Mouse (Mus musculus) heart, embryonic 14.5 days (tissue): ENCODE measurements around the gene Maea. TPM values are rescaled to one million over a fixed set of nuclear protein-coding genes. Genes with fewer than 3 reads are reported as not detected.

Experiments
- ATAC-seq: fragments of 200-750 bp; cut with Nextera tagmentation; 2 replicates; pipeline ENCODE4 v1.8.0; 2017; ENCODE audit warnings: low read depth, moderate TSS enrichment; ENCODE audit not compliant: insufficient number of reproducible peaks, insufficient read depth, low FRiP score
- H3K27ac ChIP-seq, 2 experiments: fragments of 200-500 bp in 1 of 2; fragments of 300-500 bp in 1 of 2; sonication (generic) in 1 of 2; replicated peaks in 1 of 2; 2 replicates each; pipeline ENCODE4 v1.5.1; 2012 to 2014; ENCODE audit warnings: low read depth in 2 of 2, low read length in 2 of 2, control low read depth in 1 of 2, mild to moderate bottlenecking in 1 of 2, mixed read lengths in 1 of 2; ENCODE audit not compliant: control insufficient read depth in 1 of 2, insufficient read depth in 1 of 2
- H3K27me3 ChIP-seq: fragments of 300-500 bp; sonication (generic); 2 replicates; pipeline ENCODE4 v1.6.1; 2014; ENCODE audit warnings: mild to moderate bottlenecking, low read length, control low read depth; ENCODE audit not compliant: control insufficient read depth, insufficient read depth
- H3K36me3 ChIP-seq: fragments of 300-500 bp; sonication (generic); 2 replicates; pipeline ENCODE4 v1.6.1; 2014; ENCODE audit warnings: mild to moderate bottlenecking, control low read depth, low read length, mixed read lengths; ENCODE audit not compliant: control insufficient read depth, insufficient read depth
- H3K4me1 ChIP-seq, 2 experiments: fragments of 200-500 bp in 1 of 2; fragments of 300-500 bp in 1 of 2; sonication (generic) in 1 of 2; 2 replicates each; pipeline ENCODE4 v1.6.1; 2012 to 2014; ENCODE audit warnings: low read length in 2 of 2, control low read depth in 1 of 2, mixed read lengths in 1 of 2; ENCODE audit not compliant: control insufficient read depth in 2 of 2, insufficient read depth in 2 of 2
- H3K4me2 ChIP-seq: fragments of 300-500 bp; sonication (generic); 2 replicates; pipeline ENCODE4 v1.6.1; 2014; ENCODE audit warnings: mild to moderate bottlenecking, low read length
- H3K4me3 ChIP-seq, 2 experiments: fragments of 200-500 bp in 1 of 2; fragments of 300-500 bp in 1 of 2; sonication (generic) in 1 of 2; 2 replicates each; pipeline ENCODE4 v1.5.1; 2012 to 2014; ENCODE audit warnings: low read length in 2 of 2, mild to moderate bottlenecking in 2 of 2, control low read depth in 1 of 2, low read depth in 1 of 2, moderate library complexity in 1 of 2; ENCODE audit not compliant: control insufficient read depth in 1 of 2, insufficient read depth in 1 of 2
- H3K9ac ChIP-seq: fragments of 300-500 bp; sonication (generic); 2 replicates; pipeline ENCODE4 v1.6.1; 2014; ENCODE audit warnings: mild to moderate bottlenecking, low read length
- H3K9me3 ChIP-seq: fragments of 300-500 bp; sonication (generic); 2 replicates; pipeline ENCODE4 v1.6.1; 2016; ENCODE audit warnings: low read length, control low read depth; ENCODE audit not compliant: control insufficient read depth
- WGBS: fragments of 180-500 bp; shearing (Covaris S2); extraction: QIAGEN DNeasy Blood & Tissue Kit; methylation state at CpG from one replicate; pipeline ENCODE4 v1.1.7; 2014; 5-methylcytosine and 5-hydroxymethylcytosine counted together
- polyA plus RNA-seq: library from polyadenylated mRNA; unstranded; fragments of >200 nt; fragmentation: Nextera tagmentation; extraction: Ambion mirVana; gene quantifications from 2 replicates; pipeline ENCODE4 v1.2.1, GENCODE M21; 2014

Maea gene
- polyA plus RNA-seq, 1 experiment from 2014 or later = 133 TPM

- Histone ChIP-seq H3K27ac (no peak overlapping the region), H3K4me2 (no peak overlapping the region), H3K4me1 (peaks cover 0 to 20% of the 10 kb centered on the region in 2 experiments; a peak in 3 of 4 replicates), H3K9me3 (no peaks in the 10 kb centered on the region), H3K9ac (no peak overlapping the region), H3K27me3 (no peaks in the 10 kb centered on the region), H3K36me3 (peaks cover 54% of the 10 kb centered on the region), H3K4me3 (no peak overlapping the region)
- ATAC-seq = no peak
- 96% methylated on average over 4 of the region's 4 CpGs for WGBS
Measured at GRCm38 (mm10) chr5:33358467-33358866, 23.2 kb downstream of the Maea start.

DNA sequence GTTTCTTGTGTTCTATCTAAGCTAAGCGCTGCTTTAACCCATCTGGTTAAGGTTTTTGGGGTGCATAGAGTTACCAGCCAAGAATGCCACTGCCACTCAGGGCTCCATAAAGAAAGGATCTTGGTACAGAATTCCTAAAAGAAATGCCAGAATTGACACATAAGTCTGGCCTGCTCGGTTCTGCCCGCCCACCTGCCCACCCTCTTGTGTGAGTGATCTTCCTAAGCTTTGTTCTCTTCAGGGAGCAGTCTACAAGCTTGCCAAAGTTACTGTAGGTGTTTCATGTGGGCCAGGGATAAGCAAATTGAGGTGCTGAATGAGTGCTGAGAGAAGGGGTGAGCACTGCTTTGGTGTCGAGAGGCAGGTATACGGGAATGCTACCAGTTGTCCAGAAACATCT is 28.0 kb downstream of the Maea start:
- H3K36me3 ChIP-seq = peaks cover 100% of the 10 kb centered on the region
- 87% methylated on average over 5 of the region's 5 CpGs for WGBS
- no peaks in the 10 kb centered on the region for H3K9me3 ChIP-seq
- no peak overlapping the region for H3K4me2 ChIP-seq
- no peak overlapping the region for H3K27ac ChIP-seq
- H3K9ac ChIP-seq = no peak overlapping the region
- H3K4me1 ChIP-seq = peaks cover 0 to 2% of the 10 kb centered on the region in 2 experiments; a peak in 1 of 4 replicates
- H3K27me3 ChIP-seq = no peaks in the 10 kb centered on the region
- ATAC-seq = no peak
- H3K4me3 ChIP-seq = no peak overlapping the region

DNA sequence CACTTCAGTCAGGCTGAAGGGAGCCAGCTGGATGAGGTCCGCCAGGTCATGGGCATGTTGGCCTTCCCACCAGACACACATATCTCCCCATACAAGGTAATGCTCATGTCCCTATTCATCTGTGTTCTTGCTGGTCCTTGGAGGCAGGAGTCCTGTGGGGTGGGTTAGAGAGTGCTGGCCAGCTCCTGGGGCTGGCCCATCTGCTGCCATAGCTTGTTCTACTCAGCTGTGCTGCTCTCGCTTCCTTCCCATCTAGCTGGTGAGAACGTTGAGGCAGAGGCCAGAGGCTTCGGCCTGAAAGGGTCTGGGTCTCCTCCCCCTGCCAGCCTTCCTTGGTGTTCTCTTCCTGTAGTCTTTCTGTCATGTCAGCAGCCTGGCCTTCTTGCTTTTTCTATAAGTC is 33.3 kb downstream of the Maea start:
- Histone ChIP-seq H3K27me3 (no peaks in the 10 kb centered on the region), H3K36me3 (peaks cover 100% of the 10 kb centered on the region), H3K4me1 (no peaks in the 10 kb centered on the region), H3K4me2 (no peak overlapping the region), H3K9ac (no peak overlapping the region), H3K4me3 (no peak overlapping the region), H3K27ac (no peak overlapping the region), H3K9me3 (no peaks in the 10 kb centered on the region)
- 84% methylated on average over 4 of the region's 4 CpGs for WGBS
- ATAC-seq = no peak

GRCm38 (mm10) chr5:33371137-33371536 is 35.8 kb downstream of the Maea start:
- Histone ChIP-seq H3K9ac (no peak overlapping the region), H3K27ac (no peak overlapping the region), H3K27me3 (no peaks in the 10 kb centered on the region), H3K4me1 (no peaks in the 10 kb centered on the region), H3K4me2 (no peak overlapping the region), H3K4me3 (no peak overlapping the region), H3K36me3 (peaks cover 86% of the 10 kb centered on the region), H3K9me3 (no peaks in the 10 kb centered on the region)
- no peak for ATAC-seq

GRCm38 (mm10) chr5:33371668-33372067 is 36.4 kb downstream of the Maea start:
- no peak overlapping the region for H3K4me3 ChIP-seq
- H3K27me3 ChIP-seq = no peaks in the 10 kb centered on the region
- WGBS = 89% methylated on average over 4 of the region's 4 CpGs
- H3K9ac ChIP-seq = no peak overlapping the region
- no peaks in the 10 kb centered on the region for H3K9me3 ChIP-seq
- peaks cover 80% of the 10 kb centered on the region for H3K36me3 ChIP-seq
- ATAC-seq = no peak
- no peak overlapping the region for H3K4me2 ChIP-seq
- H3K4me1 ChIP-seq = no peaks in the 10 kb centered on the region
- no peak overlapping the region for H3K27ac ChIP-seq

DNA sequence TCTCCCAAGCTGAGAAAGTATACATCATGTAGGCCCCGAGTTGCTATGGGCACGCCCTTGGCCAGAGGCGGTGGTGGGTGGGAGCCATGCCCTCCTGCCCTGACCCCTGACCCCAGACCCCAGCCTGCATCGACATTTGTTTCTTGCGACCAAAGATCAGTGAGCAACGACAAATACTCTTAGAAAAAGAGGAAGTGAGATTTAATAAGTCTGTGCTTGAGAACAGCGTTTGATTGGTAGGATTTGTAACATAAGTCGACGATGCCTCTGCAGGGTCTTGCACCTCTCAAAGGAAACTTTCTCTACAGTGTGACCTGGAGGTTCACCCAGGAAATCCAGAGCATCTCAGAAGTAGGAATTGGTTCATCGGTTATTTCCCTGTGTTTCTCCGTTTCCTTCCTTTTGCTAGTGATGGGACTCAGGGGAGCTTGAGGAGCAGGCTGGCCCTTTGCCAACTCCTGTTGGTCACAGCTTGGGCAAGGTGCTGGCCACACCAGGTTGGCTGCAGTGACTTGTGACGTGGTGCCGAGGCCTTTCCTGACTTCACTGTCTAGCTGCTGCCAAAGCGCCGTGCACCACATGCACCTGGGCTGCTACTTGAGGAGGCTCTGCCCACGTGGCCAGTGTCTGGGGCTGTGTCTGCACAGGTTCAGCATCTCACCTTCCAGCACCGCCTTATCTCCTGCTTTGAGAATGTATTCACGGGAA is 37.2 kb downstream of the Maea start:
- no peak for ATAC-seq
- Histone ChIP-seq H3K36me3 (peaks cover 72% of the 10 kb centered on the region), H3K9me3 (no peaks in the 10 kb centered on the region), H3K27me3 (no peaks in the 10 kb centered on the region), H3K27ac (no peak overlapping the region), H3K4me2 (no peak overlapping the region), H3K4me1 (peaks cover 0 to 6% of the 10 kb centered on the region in 2 experiments; a peak in 2 of 4 replicates), H3K9ac (no peak overlapping the region), H3K4me3 (no peak overlapping the region)
- 87% methylated on average over 18 of the region's 18 CpGs for WGBS

DNA sequence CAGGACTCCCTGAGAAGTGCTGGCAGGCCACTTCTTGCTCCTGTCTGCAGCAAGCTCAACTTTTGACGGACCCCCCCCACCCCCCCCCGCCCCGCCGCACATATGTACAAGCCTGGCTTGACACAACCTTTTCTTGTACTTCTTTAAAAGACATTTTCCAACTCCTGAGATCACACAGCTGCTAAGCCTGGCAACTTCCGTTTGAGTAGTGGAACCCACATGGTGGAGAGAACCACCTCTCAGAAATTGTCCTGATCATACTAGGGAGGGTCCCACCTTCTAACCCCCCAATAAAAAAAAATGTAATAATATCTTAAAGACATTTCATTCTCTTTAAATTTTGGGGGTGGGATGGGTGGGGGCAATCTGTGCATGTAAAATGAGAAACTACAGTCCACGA is 41.9 kb downstream of the Maea start:
- Histone ChIP-seq H3K4me2 (peak overlapping the region; percentile 92), H3K9ac (peak overlapping the region; percentile 81; the same call in 1 of the 2 replicates), H3K9me3 (no peaks in the 10 kb centered on the region), H3K27ac (peak overlapping the region in 1 of 2 experiments; percentile 99; a peak in 1 of 4 replicates), H3K36me3 (peaks cover 43% of the 10 kb centered on the region), H3K4me3 (peak overlapping the region in 1 of 2 experiments; percentile 70; a peak in 2 of 4 replicates), H3K27me3 (no peaks in the 10 kb centered on the region), H3K4me1 (peaks cover 3 to 14% of the 10 kb centered on the region in 2 experiments)
- WGBS = 48% methylated on average over 6 of the region's 6 CpGs
- no peak for ATAC-seq
